Mouse (Mus musculus) kidney, embryonic 14.5 days (tissue): ENCODE results near the gene Rnf114. TPM values are rescaled to one million over a fixed set of nuclear protein-coding genes. Genes with fewer than 3 reads are reported as not detected.

Experiments
- ATAC-seq: fragments of 200-750 bp; cut with Nextera tagmentation; 2 replicates; pipeline ENCODE4 v1.8.0; 2017; ENCODE audit warnings: moderate number of reproducible peaks, mild to moderate bottlenecking, moderate TSS enrichment, moderate library complexity; ENCODE audit not compliant: low FRiP score, low TSS enrichment
- H3K27ac ChIP-seq: fragments of 300-500 bp; sonication (generic); 2 replicates; pipeline ENCODE4 v1.5.1; 2014; ENCODE audit warnings: low read depth, mild to moderate bottlenecking, low read length, moderate library complexity, mixed read lengths
- H3K27me3 ChIP-seq: fragments of 300-500 bp; sonication (generic); 2 replicates; pipeline ENCODE4 v1.6.1; 2014; ENCODE audit warnings: mild to moderate bottlenecking, low read length; ENCODE audit not compliant: control insufficient read depth, insufficient read depth
- H3K36me3 ChIP-seq: fragments of 300-500 bp; sonication (generic); 2 replicates; pipeline ENCODE4 v1.6.1; 2014; ENCODE audit warnings: low read length, mixed read lengths; ENCODE audit not compliant: control insufficient read depth, insufficient read depth
- H3K4me1 ChIP-seq: fragments of 300-500 bp; sonication (generic); 2 replicates; pipeline ENCODE4 v1.6.1; 2014; ENCODE audit warnings: low read length, mixed read lengths; ENCODE audit not compliant: control insufficient read depth, insufficient read depth
- H3K4me2 ChIP-seq: fragments of 300-500 bp; sonication (generic); replicated peaks from 2 replicates; pipeline ENCODE4 v1.6.1; 2014; ENCODE audit warnings: low read depth, mild to moderate bottlenecking, low read length
- H3K4me3 ChIP-seq: fragments of 300-500 bp; sonication (generic); 2 replicates; pipeline ENCODE4 v1.5.1; 2014; ENCODE audit warnings: mild to moderate bottlenecking, low read length
- H3K9ac ChIP-seq: fragments of 300-500 bp; sonication (generic); 2 replicates; pipeline ENCODE4 v1.6.1; 2014; ENCODE audit warnings: low read depth, mild to moderate bottlenecking, low read length, moderate library complexity
- H3K9me3 ChIP-seq: fragments of 300-500 bp; sonication (generic); 2 replicates; pipeline ENCODE4 v1.6.1; 2016; ENCODE audit warnings: low read length; ENCODE audit not compliant: control insufficient read depth
- WGBS: fragments of 180-500 bp; shearing (Covaris S2); extraction: QIAGEN DNeasy Blood & Tissue Kit; methylation state at CpG from one replicate; pipeline ENCODE4 v1.1.7; 2014; 5-methylcytosine and 5-hydroxymethylcytosine counted together
- polyA plus RNA-seq: library from polyadenylated mRNA; unstranded; fragments of >200 nt; fragmentation: Nextera tagmentation; extraction: Ambion mirVana; gene quantifications from 2 replicates; pipeline ENCODE4 v1.2.1, GENCODE M21; 2014

Gene Rnf114
- polyA plus RNA-seq, 1 experiment from 2014 or later, result 98.3 TPM

GRCm38 (mm10) chr2:167453814-167454213, 38.6 kb upstream of the Rnf114 start:
- Histone ChIP-seq H3K9me3 (no peaks in the 10 kb centered on the region), H3K4me1 (no peaks in the 10 kb centered on the region), H3K4me3 (no peak overlapping the region), H3K27ac (no peak overlapping the region), H3K4me2 (no peak overlapping the region), H3K9ac (no peak overlapping the region), H3K27me3 (no peaks in the 10 kb centered on the region), H3K36me3 (peaks cover 68% of the 10 kb centered on the region)
- WGBS, result 79% methylated on average over 3 of the region's 3 CpGs
- no peak for ATAC-seq

GRCm38 (mm10) chr2:167456361-167457020, 36.0 kb upstream of the Rnf114 start:
- H3K4me1 ChIP-seq, result no peaks in the 10 kb centered on the region
- no peak overlapping the region for H3K4me2 ChIP-seq
- no peaks in the 10 kb centered on the region for H3K27me3 ChIP-seq
- H3K27ac ChIP-seq, result no peak overlapping the region
- H3K4me3 ChIP-seq, result no peak overlapping the region
- no peak overlapping the region for H3K9ac ChIP-seq
- no peaks in the 10 kb centered on the region for H3K9me3 ChIP-seq
- ATAC-seq, result no peak
- 90% methylated on average over 5 of the region's 5 CpGs for WGBS
- peaks cover 65% of the 10 kb centered on the region for H3K36me3 ChIP-seq

DNA sequence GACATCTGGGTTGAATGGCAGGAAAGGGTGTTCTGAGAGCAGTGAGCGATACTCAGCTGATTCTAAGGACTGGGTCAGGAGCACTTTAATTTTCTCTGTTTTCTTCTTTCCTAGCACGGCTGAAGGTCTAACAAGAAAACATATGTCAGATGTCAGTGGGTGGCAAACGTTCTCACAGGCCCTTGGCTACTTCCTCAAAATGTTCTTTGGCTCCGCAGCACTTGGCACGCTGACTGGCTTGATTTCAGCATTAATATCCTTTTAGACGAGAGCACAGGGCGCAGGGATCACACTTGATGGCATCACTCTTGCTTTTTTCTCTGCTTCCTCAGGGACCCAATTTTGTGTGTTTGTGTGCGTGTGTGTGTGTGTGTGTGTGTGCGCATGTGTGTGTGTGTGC, 35.2 kb upstream of the Rnf114 start:
- no peak overlapping the region for H3K9ac ChIP-seq
- H3K4me1 ChIP-seq, result no peaks in the 10 kb centered on the region
- H3K4me3 ChIP-seq, result no peak overlapping the region
- no peaks in the 10 kb centered on the region for H3K9me3 ChIP-seq
- H3K36me3 ChIP-seq, result peaks cover 61% of the 10 kb centered on the region
- no peak overlapping the region for H3K27ac ChIP-seq
- H3K27me3 ChIP-seq, result no peaks in the 10 kb centered on the region
- no peak for ATAC-seq
- 95% methylated on average over 9 of the region's 9 CpGs for WGBS
- no peak overlapping the region for H3K4me2 ChIP-seq

- no peak overlapping the region for H3K27ac ChIP-seq
- no peak overlapping the region for H3K9ac ChIP-seq
- no peaks in the 10 kb centered on the region for H3K9me3 ChIP-seq
- ATAC-seq, result no peak
- H3K4me1 ChIP-seq, result no peaks in the 10 kb centered on the region
- H3K27me3 ChIP-seq, result no peaks in the 10 kb centered on the region
- no peak overlapping the region for H3K4me3 ChIP-seq
- H3K4me2 ChIP-seq, result no peak overlapping the region
- 87% methylated on average over 3 of the region's 3 CpGs for WGBS
- H3K36me3 ChIP-seq, result peaks cover 51% of the 10 kb centered on the region
These were observed 33.9 kb upstream of the Rnf114 start for GRCm38 (mm10) chr2:167458548-167458947.

- H3K27me3 ChIP-seq, result no peaks in the 10 kb centered on the region
- H3K9me3 ChIP-seq, result no peaks in the 10 kb centered on the region
- no peak overlapping the region for H3K27ac ChIP-seq
- H3K9ac ChIP-seq, result no peak overlapping the region
- no peak overlapping the region for H3K4me2 ChIP-seq
- H3K4me3 ChIP-seq, result no peak overlapping the region
- 94% methylated on average over 6 of the region's 6 CpGs for WGBS
- H3K36me3 ChIP-seq, result peaks cover 46% of the 10 kb centered on the region
- no peak for ATAC-seq
- H3K4me1 ChIP-seq, result no peaks in the 10 kb centered on the region
These were observed 33.2 kb upstream of the Rnf114 start for GRCm38 (mm10) chr2:167459071-167459865.

DNA sequence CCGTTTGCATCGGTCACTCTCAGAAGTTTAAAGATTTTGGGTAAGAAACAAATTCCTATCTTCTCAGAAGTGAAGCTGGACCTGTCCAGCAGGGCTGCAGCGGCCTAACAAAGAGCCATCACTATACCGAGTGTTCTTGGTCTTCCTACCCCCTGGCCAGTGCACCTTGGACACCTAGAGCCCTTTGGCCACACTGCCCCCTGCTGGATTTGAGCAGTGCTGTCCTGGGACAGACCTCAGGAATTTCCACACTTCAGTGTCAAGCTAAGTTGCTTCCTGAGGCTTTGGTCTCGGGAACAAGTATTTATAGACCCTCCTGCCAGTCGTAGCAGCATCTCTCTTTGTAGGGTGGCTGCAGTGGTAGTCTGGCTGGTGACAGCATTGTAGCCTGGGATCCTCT, 29.5 kb upstream of the Rnf114 start:
- Histone ChIP-seq H3K36me3 (peaks cover 44% of the 10 kb centered on the region), H3K4me2 (no peak overlapping the region), H3K9ac (no peak overlapping the region), H3K4me3 (no peak overlapping the region), H3K27ac (no peak overlapping the region), H3K4me1 (no peaks in the 10 kb centered on the region), H3K27me3 (no peaks in the 10 kb centered on the region), H3K9me3 (no peaks in the 10 kb centered on the region)
- ATAC-seq, result peak; percentile 85; the same call in 1 of the 2 replicates
- WGBS, result 52% methylated on average over 6 of the region's 6 CpGs

DNA sequence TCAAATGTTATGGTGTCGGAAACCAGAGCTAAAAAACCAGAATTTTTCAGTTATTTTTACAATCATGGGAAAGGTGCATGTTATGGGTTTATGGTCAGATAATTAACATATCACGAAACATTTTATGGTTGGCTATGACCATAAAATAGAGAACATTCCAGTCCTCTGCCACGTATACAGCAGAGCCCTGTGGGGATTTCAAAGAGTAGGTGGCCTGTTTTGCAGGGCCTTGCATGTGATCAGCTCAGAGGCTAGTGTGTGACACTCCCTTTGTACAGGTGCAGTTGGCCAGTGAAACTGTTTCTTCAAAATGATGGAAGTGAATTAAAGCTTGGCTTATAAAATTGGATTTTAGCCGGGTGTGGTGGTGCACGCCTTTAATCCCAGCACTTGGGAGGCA, 28.6 kb upstream of the Rnf114 start:
- ATAC-seq, result no peak
- Histone ChIP-seq H3K4me3 (no peak overlapping the region), H3K4me2 (no peak overlapping the region), H3K27me3 (no peaks in the 10 kb centered on the region), H3K9me3 (no peaks in the 10 kb centered on the region), H3K27ac (no peak overlapping the region), H3K4me1 (no peaks in the 10 kb centered on the region), H3K36me3 (peaks cover 44% of the 10 kb centered on the region), H3K9ac (no peak overlapping the region)
- WGBS, result 85% methylated on average over 5 of the region's 5 CpGs

- 79% methylated on average over 3 of the region's 3 CpGs for WGBS
- ATAC-seq, result no peak
These were observed 26.5 kb upstream of the Rnf114 start for GRCm38 (mm10) chr2:167465951-167466350.

GRCm38 (mm10) chr2:167467214-167467613, 25.2 kb upstream of the Rnf114 start:
- WGBS, result 56% methylated on average over 5 of the region's 5 CpGs
- H3K27ac ChIP-seq, result no peak overlapping the region
- H3K4me3 ChIP-seq, result no peak overlapping the region

More at GRCm38 (mm10) chr2:167465951-167466350, 26.5 kb upstream of the Rnf114 start:
- H3K4me1 ChIP-seq, result no peaks in the 10 kb centered on the region
- no peak overlapping the region for H3K4me2 ChIP-seq
- H3K36me3 ChIP-seq, result peaks cover 49% of the 10 kb centered on the region
- H3K27me3 ChIP-seq, result no peaks in the 10 kb centered on the region
- no peak overlapping the region for H3K4me3 ChIP-seq
- no peaks in the 10 kb centered on the region for H3K9me3 ChIP-seq
- no peak overlapping the region for H3K27ac ChIP-seq
- no peak overlapping the region for H3K9ac ChIP-seq

More at GRCm38 (mm10) chr2:167467214-167467613, 25.2 kb upstream of the Rnf114 start:
- Histone ChIP-seq H3K9ac (no peak overlapping the region), H3K36me3 (peaks cover 62% of the 10 kb centered on the region), H3K4me1 (no peaks in the 10 kb centered on the region), H3K9me3 (no peaks in the 10 kb centered on the region), H3K4me2 (no peak overlapping the region), H3K27me3 (no peaks in the 10 kb centered on the region)
- no peak for ATAC-seq
